Comparison of ENCODE assay signal across 19 mouse cellular contexts in the genomic region with DNA sequence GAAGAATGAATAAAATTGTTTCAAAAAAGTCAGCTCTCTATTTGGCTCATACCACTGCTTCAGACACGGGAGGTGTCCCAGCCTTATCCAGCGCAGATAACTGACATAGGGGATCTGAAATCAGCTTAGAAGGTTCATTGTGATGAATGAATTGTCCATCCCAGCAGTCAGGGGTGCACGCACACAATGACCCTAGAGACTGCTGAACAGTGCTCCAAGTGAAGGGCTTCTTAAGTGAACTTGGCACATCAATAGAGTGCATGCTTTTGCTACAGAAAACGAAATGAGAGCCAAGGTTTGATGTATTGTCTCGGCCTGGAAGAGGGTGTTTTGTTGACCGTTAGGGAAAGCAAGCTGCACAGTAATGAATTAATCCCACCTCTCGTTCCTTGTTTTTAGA. TPM values are rescaled to one million over a fixed set of nuclear protein-coding genes. Genes with fewer than 3 reads are reported as not detected.
A peak's percentile ranks its signal among the peaks of the same experiment; 100 is the strongest.
DNase-seq lines count a peak whose midpoint lies in the region; ATAC-seq lines count a peak whose summit lies in the region.
"Had no signal": no experiment of that assay in that cellular context is flagged by ENCODE, and none has a peak within 500 bp of the region (broad histone marks: within the 10 kb centered on the region; RNA-seq: fewer than 3 reads in every experiment).

No protein-coding gene starts in this region.

- no peak overlapping the region for H3K9ac ChIP-seq in forebrain, embryonic 14.5 days (ENCODE audit: low read length)
- no peak overlapping the region for H3K9ac ChIP-seq in midbrain, embryonic 11.5 days (ENCODE audit: low read length)
- H3K9ac ChIP-seq: embryonic facial prominence, embryonic 13.5 days; embryonic facial prominence, embryonic 15.5 days; forebrain, embryonic 13.5 days had no signal

- peak; percentile 19 for DNase-seq in forebrain, embryonic 14.5 days (ENCODE audit: low spot score)
- no peak for DNase-seq in forebrain, embryonic 10.5 days (ENCODE audit: extremely low spot score, low spot score)
- peak; percentile 84 for DNase-seq in midbrain, embryonic 11.5 days (ENCODE audit: low spot score, missing footprints)
- DNase-seq in midbrain, embryonic 10.5 days (ENCODE audit: low spot score) = no peak
- DNase-seq in embryonic facial prominence, embryonic 10.5 days (ENCODE audit: low spot score) = peak; percentile 5
- DNase-seq in spleen, postnatal 10 days (ENCODE audit: low spot score in 2 of 2) = no peak
- DNase-seq: adrenal gland, adult 2 months; adrenal gland, postnatal 10 days; adrenal gland, postnatal 25 days; cerebellum, adult 11-12 months; cerebellum, adult 2 months; cerebellum, adult 9-10 months; cerebellum, postnatal 10 days; cerebellum, postnatal 25 days had no signal

- H3K9me3 ChIP-seq in forebrain, embryonic 14.5 days (replicated peaks; ENCODE audit: control insufficient read depth, low read length) = no peaks in the 10 kb centered on the region
- H3K9me3 ChIP-seq in forebrain, embryonic 10.5 days = no peaks in the 10 kb centered on the region
- H3K9me3 ChIP-seq in midbrain, embryonic 11.5 days (ENCODE audit: control insufficient read depth, low read length) = no peaks in the 10 kb centered on the region
- no peaks in the 10 kb centered on the region for H3K9me3 ChIP-seq in midbrain, embryonic 10.5 days (replicated peaks)
- H3K9me3 ChIP-seq in embryonic facial prominence, embryonic 10.5 days = no peaks in the 10 kb centered on the region
- H3K9me3 ChIP-seq: embryonic facial prominence, embryonic 13.5 days; embryonic facial prominence, embryonic 15.5 days; forebrain, embryonic 13.5 days had no signal

- H3K4me3 ChIP-seq in forebrain, embryonic 14.5 days (ENCODE audit: low read depth, low read length) = no peak overlapping the region
- no peak overlapping the region for H3K4me3 ChIP-seq in forebrain, embryonic 10.5 days
- H3K4me3 ChIP-seq in midbrain, embryonic 11.5 days (ENCODE audit: low read depth, low read length) = no peak overlapping the region
- H3K4me3 ChIP-seq in midbrain, embryonic 10.5 days = no peak overlapping the region
- H3K4me3 ChIP-seq in embryonic facial prominence, embryonic 10.5 days = no peak overlapping the region
- H3K4me3 ChIP-seq: embryonic facial prominence, embryonic 13.5 days; embryonic facial prominence, embryonic 15.5 days; erythroblast, embryonic 14.5 days; forebrain, embryonic 13.5 days had no signal

- H3K27me3 ChIP-seq in forebrain, embryonic 14.5 days (replicated peaks; ENCODE audit: control insufficient read depth, insufficient read depth, low read length) = no peaks in the 10 kb centered on the region
- no peaks in the 10 kb centered on the region for H3K27me3 ChIP-seq in forebrain, embryonic 10.5 days (ENCODE audit: poor library complexity, severe bottlenecking)
- H3K27me3 ChIP-seq in midbrain, embryonic 11.5 days (ENCODE audit: control insufficient read depth, insufficient read depth, low read length) = no peaks in the 10 kb centered on the region
- H3K27me3 ChIP-seq in midbrain, embryonic 10.5 days (ENCODE audit: low read depth, poor library complexity, severe bottlenecking) = no peaks in the 10 kb centered on the region
- no peaks in the 10 kb centered on the region for H3K27me3 ChIP-seq in embryonic facial prominence, embryonic 10.5 days (replicated peaks; ENCODE audit: low read depth, poor library complexity, severe bottlenecking)
- H3K27me3 ChIP-seq: embryonic facial prominence, embryonic 13.5 days; embryonic facial prominence, embryonic 15.5 days; forebrain, embryonic 13.5 days had no signal

- WGBS in forebrain, embryonic 14.5 days = 19% methylated on average over 7 of the region's 7 CpGs
- 62% methylated on average over 7 of the region's 7 CpGs for WGBS in forebrain, embryonic 10.5 days
- 35% methylated on average over 7 of the region's 7 CpGs for WGBS in midbrain, embryonic 11.5 days
- WGBS in midbrain, embryonic 10.5 days = 59% methylated on average over 7 of the region's 7 CpGs
- WGBS in embryonic facial prominence, embryonic 10.5 days = 76% methylated on average over 7 of the region's 7 CpGs

- H3K36me3 ChIP-seq in forebrain, embryonic 14.5 days (ENCODE audit: control insufficient read depth, insufficient read depth, low read length) = no peaks in the 10 kb centered on the region
- H3K36me3 ChIP-seq in forebrain, embryonic 10.5 days (replicated peaks) = no peaks in the 10 kb centered on the region
- no peaks in the 10 kb centered on the region for H3K36me3 ChIP-seq in midbrain, embryonic 11.5 days (ENCODE audit: control insufficient read depth, insufficient read depth, low read length)
- no peaks in the 10 kb centered on the region for H3K36me3 ChIP-seq in midbrain, embryonic 10.5 days
- no peaks in the 10 kb centered on the region for H3K36me3 ChIP-seq in embryonic facial prominence, embryonic 10.5 days (replicated peaks)
- H3K36me3 ChIP-seq: embryonic facial prominence, embryonic 13.5 days; embryonic facial prominence, embryonic 15.5 days had no signal

- no peak overlapping the region for H3K27ac ChIP-seq in forebrain, embryonic 14.5 days (ENCODE audit: low read depth, low read length)
- no peak overlapping the region for H3K27ac ChIP-seq in forebrain, embryonic 10.5 days
- no peak overlapping the region for H3K27ac ChIP-seq in midbrain, embryonic 11.5 days (ENCODE audit: low read depth, low read length)
- H3K27ac ChIP-seq in midbrain, embryonic 10.5 days (replicated peaks) = no peak overlapping the region
- H3K27ac ChIP-seq in embryonic facial prominence, embryonic 10.5 days (replicated peaks) = no peak overlapping the region
- H3K27ac ChIP-seq: embryonic facial prominence, embryonic 13.5 days; embryonic facial prominence, embryonic 15.5 days; forebrain, embryonic 13.5 days had no signal

- H3K4me2 ChIP-seq in forebrain, embryonic 14.5 days (ENCODE audit: low read length) = no peak overlapping the region
- no peak overlapping the region for H3K4me2 ChIP-seq in midbrain, embryonic 11.5 days
- H3K4me2 ChIP-seq: embryonic facial prominence, embryonic 13.5 days; embryonic facial prominence, embryonic 15.5 days; forebrain, embryonic 13.5 days had no signal

- no peaks in the 10 kb centered on the region; the same call in 1 of the 2 replicates for H3K4me1 ChIP-seq in forebrain, embryonic 14.5 days (ENCODE audit: control insufficient read depth, insufficient read depth, low read length)
- peaks cover 7% of the 10 kb centered on the region; the same call in 1 of the 2 replicates for H3K4me1 ChIP-seq in forebrain, embryonic 10.5 days
- peaks cover 5% of the 10 kb centered on the region; the same call in 1 of the 2 replicates for H3K4me1 ChIP-seq in midbrain, embryonic 11.5 days (ENCODE audit: control insufficient read depth, insufficient read depth, low read length)
- H3K4me1 ChIP-seq in midbrain, embryonic 10.5 days = peaks cover 17% of the 10 kb centered on the region
- no peaks in the 10 kb centered on the region for H3K4me1 ChIP-seq in embryonic facial prominence, embryonic 10.5 days
- H3K4me1 ChIP-seq: embryonic facial prominence, embryonic 13.5 days; embryonic facial prominence, embryonic 15.5 days had no signal

- ATAC-seq in forebrain, embryonic 14.5 days = no peak
- ATAC-seq in midbrain, embryonic 11.5 days (ENCODE audit: low FRiP score) = peak; percentile 60; the same call in 1 of the 2 replicates
- ATAC-seq: forebrain, embryonic 13.5 days; forebrain, embryonic 16.5 days had no signal

RNA-seq across cellular contexts. Expression of gene Pttg1, which starts 29.4 kb away (rescaled TPM):
- 34.9 and 44.3 TPM in 2 replicates for polyA plus RNA-seq in forebrain, embryonic 14.5 days (2014; fragmentation: Nextera tagmentation; extraction: Ambion mirVana)
- polyA plus RNA-seq in forebrain, embryonic 10.5 days (2016; fragmentation: Nextera tagmentation; extraction: Ambion mirVana) = 83.0 and 84.6 TPM in 2 replicates
- polyA plus RNA-seq in midbrain, embryonic 11.5 days (2014; fragmentation: Nextera tagmentation; extraction: Ambion mirVana) = 89.0 and 97.1 TPM in 2 replicates
- polyA plus RNA-seq in midbrain, embryonic 10.5 days (2016; fragmentation: Nextera tagmentation; extraction: Ambion mirVana) = 94.6 and 109 TPM in 2 replicates
- 98.5 and 99.8 TPM in 2 replicates for polyA plus RNA-seq in embryonic facial prominence, embryonic 10.5 days (2016; fragmentation: Nextera tagmentation; extraction: Ambion mirVana)

RNA-seq across cellular contexts. Expression of gene Slu7, which starts 36.9 kb away (rescaled TPM):
- polyA plus RNA-seq in forebrain, embryonic 14.5 days (2014; fragmentation: Nextera tagmentation; extraction: Ambion mirVana) = 70.5 and 76.7 TPM in 2 replicates
- 52.0 and 53.7 TPM in 2 replicates for polyA plus RNA-seq in forebrain, embryonic 10.5 days (2016; fragmentation: Nextera tagmentation; extraction: Ambion mirVana)
- polyA plus RNA-seq in midbrain, embryonic 11.5 days (2014; fragmentation: Nextera tagmentation; extraction: Ambion mirVana) = 71.6 and 76.7 TPM in 2 replicates
- polyA plus RNA-seq in midbrain, embryonic 10.5 days (2016; fragmentation: Nextera tagmentation; extraction: Ambion mirVana) = 59.2 and 59.5 TPM in 2 replicates
- 48.5 and 56.7 TPM in 2 replicates for polyA plus RNA-seq in embryonic facial prominence, embryonic 10.5 days (2016; fragmentation: Nextera tagmentation; extraction: Ambion mirVana)

Comparison
In these comparisons a context has a peak if more than half of its experiments do, and no peak if none do; other contexts are left out.
1. DNase-seq: peak in forebrain, embryonic 14.5 days (single experiment), midbrain, embryonic 11.5 days (single experiment) and embryonic facial prominence, embryonic 10.5 days (single experiment); none in forebrain, embryonic 10.5 days (single experiment), midbrain, embryonic 10.5 days (single experiment) and spleen, postnatal 10 days (0 of 2).